Mouse (Mus musculus): ENCODE results near the gene Rab20. TPM values are rescaled to one million over a fixed set of nuclear protein-coding genes. Genes with fewer than 3 reads are reported as not detected.

Rab20 gene
- polyA plus RNA-seq, 1 experiment from 2014 or later = 1.0 TPM

- Histone ChIP-seq H3K27me3 (replicated peaks; ENCODE audit: control insufficient read depth, insufficient read depth, low read length) (no peaks in the 10 kb centered on the region), H3K4me1 (ENCODE audit: control insufficient read depth, insufficient read depth, low read length) (no peaks in the 10 kb centered on the region), H3K9me3 (replicated peaks; ENCODE audit: control insufficient read depth, low read length) (no peaks in the 10 kb centered on the region), H3K9ac (ENCODE audit: low read length) (no peak overlapping the region), H3K36me3 (ENCODE audit: control insufficient read depth, insufficient read depth, low read length) (no peaks in the 10 kb centered on the region), H3K4me2 (ENCODE audit: low read length) (no peak overlapping the region), H3K27ac (ENCODE audit: low read depth, low read length) (no peak overlapping the region), H3K4me3 (ENCODE audit: low read depth, low read length) (no peak overlapping the region)
- ATAC-seq (no peak), DNase-seq (ENCODE audit: low spot score) (no peak)
- 73% methylated on average over 4 of the region's 4 CpGs for WGBS
Measured at GRCm38 (mm10) chr8:11487229-11487628, 8.7 kb upstream of the Rab20 start.

- DNase-seq (ENCODE audit: low spot score) (peak; percentile 80), ATAC-seq (peak; percentile 32; the same call in 1 of the 2 replicates)
- no peaks in the 10 kb centered on the region for H3K27me3 ChIP-seq (replicated peaks; ENCODE audit: control insufficient read depth, insufficient read depth, low read length)
- H3K4me2 ChIP-seq (ENCODE audit: low read length) = no peak overlapping the region
- no peaks in the 10 kb centered on the region for H3K9me3 ChIP-seq (replicated peaks; ENCODE audit: control insufficient read depth, low read length)
- no peak overlapping the region for H3K4me3 ChIP-seq (ENCODE audit: low read depth, low read length)
- WGBS = 25% methylated on average over 7 of the region's 7 CpGs
- H3K27ac ChIP-seq (ENCODE audit: low read depth, low read length) = no peak overlapping the region
- H3K9ac ChIP-seq (ENCODE audit: low read length) = no peak overlapping the region
- H3K4me1 ChIP-seq (ENCODE audit: control insufficient read depth, insufficient read depth, low read length) = no peaks in the 10 kb centered on the region
- H3K36me3 ChIP-seq (ENCODE audit: control insufficient read depth, insufficient read depth, low read length) = no peaks in the 10 kb centered on the region
Measured at GRCm38 (mm10) chr8:11486142-11486541, 7.6 kb upstream of the Rab20 start.

DNA sequence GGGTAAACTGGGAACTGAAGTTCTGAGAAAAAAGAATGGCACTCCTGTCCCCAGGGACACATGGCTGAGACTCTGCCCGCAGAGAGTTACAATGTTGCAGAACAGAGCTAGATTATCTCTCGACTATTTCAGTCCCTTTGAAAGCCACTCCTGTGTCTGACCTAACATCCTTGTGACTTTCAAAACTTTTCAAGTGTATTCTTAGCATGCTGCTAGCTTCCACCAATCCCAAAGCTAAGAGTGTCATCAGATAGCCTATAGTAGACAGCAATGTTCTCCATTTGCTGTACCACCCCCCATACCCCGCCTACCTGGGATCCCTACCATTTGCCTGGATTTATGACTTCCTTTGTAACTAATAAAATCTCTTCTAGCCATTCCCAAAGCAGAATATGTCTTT, 4.0 kb upstream of the Rab20 start:
- no peak overlapping the region for H3K4me3 ChIP-seq (ENCODE audit: low read depth, low read length)
- no peak overlapping the region for H3K9ac ChIP-seq (ENCODE audit: low read length)

GRCm38 (mm10) chr8:11481876-11482275, 3.4 kb upstream of the Rab20 start:
- 60% methylated on average over 3 of the region's 3 CpGs for WGBS

More for the DNA sequence above, 4.0 kb upstream of the Rab20 start:
- H3K27ac ChIP-seq (ENCODE audit: low read depth, low read length) = no peak overlapping the region
- no peak overlapping the region for H3K4me2 ChIP-seq (ENCODE audit: low read length)
- ATAC-seq (no peak), DNase-seq (ENCODE audit: low spot score) (no peak)
- H3K4me1 ChIP-seq (ENCODE audit: control insufficient read depth, insufficient read depth, low read length) = peaks cover 9% of the 10 kb centered on the region; the same call in 1 of the 2 replicates
- H3K9me3 ChIP-seq (replicated peaks; ENCODE audit: control insufficient read depth, low read length) = no peaks in the 10 kb centered on the region
- no peaks in the 10 kb centered on the region for H3K36me3 ChIP-seq (ENCODE audit: control insufficient read depth, insufficient read depth, low read length)
- 83% methylated on average over 3 of the region's 3 CpGs for WGBS
- H3K27me3 ChIP-seq (replicated peaks; ENCODE audit: control insufficient read depth, insufficient read depth, low read length) = peaks cover 35% of the 10 kb centered on the region

DNA sequence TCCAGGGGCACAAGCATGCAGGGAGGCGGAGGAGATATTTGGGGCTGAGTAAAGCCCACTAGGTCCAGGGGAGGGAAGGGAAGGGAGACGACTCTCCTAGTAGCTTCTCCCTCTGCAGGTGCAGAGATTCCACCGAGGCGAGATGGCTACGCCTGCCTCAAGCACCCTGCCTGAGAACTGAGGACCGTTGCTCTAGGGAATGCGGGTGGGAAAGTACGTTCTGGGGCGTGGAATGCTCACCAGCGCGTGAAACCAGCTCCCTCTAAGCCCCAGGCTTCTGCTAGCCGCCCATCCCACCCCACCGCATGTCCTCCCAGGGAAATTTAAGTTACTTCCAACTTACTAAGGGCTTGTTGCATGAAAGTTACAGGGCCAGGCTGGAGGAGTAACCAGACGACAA, 1.1 kb upstream of the Rab20 start:
- H3K4me2 ChIP-seq (ENCODE audit: low read length) = no peak overlapping the region
- no peak overlapping the region for H3K9ac ChIP-seq (ENCODE audit: low read length)
- no peaks in the 10 kb centered on the region for H3K9me3 ChIP-seq (replicated peaks; ENCODE audit: control insufficient read depth, low read length)
- 5% methylated on average over 14 of the region's 14 CpGs for WGBS
- peaks cover 9% of the 10 kb centered on the region; the same call in 1 of the 2 replicates for H3K4me1 ChIP-seq (ENCODE audit: control insufficient read depth, insufficient read depth, low read length)
- no peak for ATAC-seq
- H3K27me3 ChIP-seq (replicated peaks; ENCODE audit: control insufficient read depth, insufficient read depth, low read length) = peaks cover 62% of the 10 kb centered on the region
- no peak overlapping the region for H3K27ac ChIP-seq (ENCODE audit: low read depth, low read length)
- H3K4me3 ChIP-seq (ENCODE audit: low read depth, low read length) = no peak overlapping the region
- H3K36me3 ChIP-seq (ENCODE audit: control insufficient read depth, insufficient read depth, low read length) = no peaks in the 10 kb centered on the region
- no peak for DNase-seq (ENCODE audit: low spot score)

More at GRCm38 (mm10) chr8:11481876-11482275, 3.4 kb upstream of the Rab20 start:
- Histone ChIP-seq H3K27ac (ENCODE audit: low read depth, low read length) (no peak overlapping the region), H3K36me3 (ENCODE audit: control insufficient read depth, insufficient read depth, low read length) (no peaks in the 10 kb centered on the region), H3K9me3 (replicated peaks; ENCODE audit: control insufficient read depth, low read length) (no peaks in the 10 kb centered on the region), H3K27me3 (replicated peaks; ENCODE audit: control insufficient read depth, insufficient read depth, low read length) (peaks cover 42% of the 10 kb centered on the region), H3K9ac (ENCODE audit: low read length) (no peak overlapping the region), H3K4me3 (ENCODE audit: low read depth, low read length) (no peak overlapping the region), H3K4me1 (ENCODE audit: control insufficient read depth, insufficient read depth, low read length) (peaks cover 9% of the 10 kb centered on the region; the same call in 1 of the 2 replicates), H3K4me2 (ENCODE audit: low read length) (no peak overlapping the region)
- ATAC-seq (no peak), DNase-seq (ENCODE audit: low spot score) (no peak)

DNA sequence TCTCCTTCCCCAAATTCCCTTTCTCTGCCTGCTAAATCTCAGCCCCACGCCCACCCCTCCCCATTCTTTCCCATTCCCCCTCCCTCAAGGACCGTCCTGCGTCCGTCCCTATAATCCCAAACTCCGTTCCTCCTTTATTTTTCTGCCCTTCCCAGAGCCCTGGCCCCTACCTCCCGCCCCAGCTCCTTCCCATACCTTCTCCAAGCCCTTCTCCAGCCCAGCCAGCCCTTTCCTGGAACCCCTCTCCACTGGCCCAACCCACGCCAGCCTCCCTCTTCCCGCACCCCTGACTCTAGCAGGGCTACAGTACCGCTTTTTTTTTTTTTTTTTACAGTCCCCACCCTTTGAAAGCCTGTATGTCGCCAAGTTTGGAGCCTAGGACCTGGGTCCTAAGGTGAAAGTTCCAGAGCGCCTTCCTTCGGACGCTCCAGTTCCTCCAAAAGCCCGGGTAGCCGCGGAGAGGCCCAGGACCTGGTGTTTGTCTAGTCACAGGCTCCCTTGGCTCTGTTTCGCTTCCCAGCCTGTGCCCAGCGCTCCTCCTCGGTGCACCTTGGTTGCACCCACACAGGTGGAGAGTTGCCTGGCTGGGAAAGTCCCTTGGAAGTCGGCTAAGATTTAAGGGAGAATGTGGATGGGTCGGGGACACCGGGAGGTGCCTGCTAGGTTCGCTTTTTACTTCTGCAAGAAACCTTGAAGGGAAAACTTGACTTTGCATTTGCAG, 457 bp upstream of the Rab20 start:
- Histone ChIP-seq H3K9ac (ENCODE audit: low read length) (no peak overlapping the region; the same call in 1 of the 2 replicates), H3K4me3 (ENCODE audit: low read depth, low read length) (peak overlapping the region; percentile 44; the same call in 1 of the 2 replicates), H3K4me2 (ENCODE audit: low read length) (peak overlapping the region; percentile 97), H3K9me3 (replicated peaks; ENCODE audit: control insufficient read depth, low read length) (no peaks in the 10 kb centered on the region), H3K27ac (ENCODE audit: low read depth, low read length) (no peak overlapping the region), H3K36me3 (ENCODE audit: control insufficient read depth, insufficient read depth, low read length) (no peaks in the 10 kb centered on the region), H3K4me1 (ENCODE audit: control insufficient read depth, insufficient read depth, low read length) (peaks cover 9% of the 10 kb centered on the region; the same call in 1 of the 2 replicates), H3K27me3 (replicated peaks; ENCODE audit: control insufficient read depth, insufficient read depth, low read length) (peaks cover 66% of the 10 kb centered on the region)
- 0 out of 2 replicates have a peak, but pooled peaks have one; percentile 36 for ATAC-seq
- 2% methylated on average over 23 of the region's 23 CpGs for WGBS
- no peak for DNase-seq (ENCODE audit: low spot score)

GRCm38 (mm10) chr8:11477178-11477553, 1.3 kb downstream of the Rab20 start:
- DNase-seq (ENCODE audit: low spot score) (no peak), ATAC-seq (no peak)
- WGBS = 7% methylated on average over 9 of the region's 9 CpGs
- H3K9ac ChIP-seq (ENCODE audit: low read length) = no peak overlapping the region
- peaks cover 9% of the 10 kb centered on the region; the same call in 1 of the 2 replicates for H3K4me1 ChIP-seq (ENCODE audit: control insufficient read depth, insufficient read depth, low read length)
- no peaks in the 10 kb centered on the region for H3K9me3 ChIP-seq (replicated peaks; ENCODE audit: control insufficient read depth, low read length)
- no peak overlapping the region for H3K27ac ChIP-seq (ENCODE audit: low read depth, low read length)
- no peaks in the 10 kb centered on the region for H3K36me3 ChIP-seq (ENCODE audit: control insufficient read depth, insufficient read depth, low read length)
- no peak overlapping the region for H3K4me3 ChIP-seq (ENCODE audit: low read depth, low read length)
- H3K4me2 ChIP-seq (ENCODE audit: low read length) = peak overlapping the region; percentile 16; the same call in 1 of the 2 replicates
- H3K27me3 ChIP-seq (replicated peaks; ENCODE audit: control insufficient read depth, insufficient read depth, low read length) = peaks cover 66% of the 10 kb centered on the region

DNA sequence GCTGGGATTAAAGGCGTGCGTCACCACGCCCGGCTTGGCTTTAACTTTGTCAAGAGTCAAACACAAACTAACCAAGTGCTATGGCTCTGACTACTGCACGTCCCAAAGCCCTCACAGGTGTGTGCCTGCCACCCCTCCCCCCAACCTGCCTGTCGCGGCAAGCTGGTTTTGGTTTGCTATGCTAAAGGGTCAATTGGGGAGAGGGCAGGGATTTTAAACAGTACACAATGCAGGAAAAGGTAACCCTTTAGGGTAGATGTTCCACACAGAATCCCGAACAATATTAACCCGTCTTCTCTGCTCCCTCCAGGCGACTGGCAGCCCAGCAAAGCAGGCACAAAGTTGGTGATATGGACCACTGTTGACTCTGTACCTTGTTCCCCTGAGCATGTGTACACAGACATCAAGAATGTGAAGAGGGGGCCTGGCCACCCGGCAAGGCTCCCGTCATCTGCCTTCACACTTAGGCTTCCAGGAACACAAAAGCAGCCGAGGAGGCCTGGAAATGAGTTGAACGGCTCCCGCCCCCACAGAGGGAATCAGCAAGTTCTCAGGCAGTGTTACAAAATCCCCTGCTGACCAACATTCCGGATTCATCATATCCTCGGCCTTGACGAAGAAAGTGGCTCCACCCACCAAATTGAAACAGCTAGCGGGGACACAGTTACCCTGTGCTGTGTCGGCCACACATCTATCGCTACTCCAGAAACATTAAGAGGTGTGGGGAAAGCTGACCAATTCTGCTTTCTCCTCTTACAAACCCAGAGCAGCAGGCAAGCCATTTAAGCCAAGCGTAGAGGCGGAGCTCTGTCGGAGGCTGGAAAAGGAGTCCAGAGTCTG, 2.0 kb downstream of the Rab20 start:
- Histone ChIP-seq H3K9me3 (replicated peaks; ENCODE audit: control insufficient read depth, low read length) (no peaks in the 10 kb centered on the region), H3K4me3 (ENCODE audit: low read depth, low read length) (peak overlapping the region; percentile 8; the same call in 1 of the 2 replicates), H3K4me1 (ENCODE audit: control insufficient read depth, insufficient read depth, low read length) (peaks cover 9% of the 10 kb centered on the region; the same call in 1 of the 2 replicates), H3K36me3 (ENCODE audit: control insufficient read depth, insufficient read depth, low read length) (no peaks in the 10 kb centered on the region), H3K27ac (ENCODE audit: low read depth, low read length) (no peak overlapping the region), H3K4me2 (ENCODE audit: low read length) (peak overlapping the region; percentile 16; the same call in 1 of the 2 replicates), H3K9ac (ENCODE audit: low read length) (no peak overlapping the region), H3K27me3 (replicated peaks; ENCODE audit: control insufficient read depth, insufficient read depth, low read length) (peaks cover 66% of the 10 kb centered on the region)
- DNase-seq (ENCODE audit: low spot score) (no peak), ATAC-seq (0 out of 2 replicates have a peak, but pooled peaks have one; percentile 26)
- WGBS = 7% methylated on average over 24 of the region's 24 CpGs

Data from forebrain, embryonic 14.5 days (tissue).